In the genomic region with DNA sequence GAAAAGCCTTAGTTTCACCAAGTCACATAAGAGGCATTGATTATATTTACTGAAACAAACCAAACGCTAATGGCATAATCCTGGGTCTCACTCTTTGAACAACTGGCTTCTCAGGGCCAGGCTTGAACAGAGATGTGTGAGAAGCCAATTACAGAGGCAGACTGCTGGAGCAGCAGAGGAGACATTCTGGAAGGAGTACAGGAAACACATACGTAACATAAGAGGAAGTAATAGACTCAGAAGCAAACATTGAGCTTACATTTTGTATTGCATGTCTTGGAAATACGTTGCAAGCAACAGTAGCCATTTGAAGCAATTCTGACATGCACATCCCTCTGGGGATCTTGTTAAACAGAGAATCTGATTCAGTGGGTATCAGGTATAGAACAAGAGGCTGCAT, we compare ENCODE assay signal across 25 mouse cellular contexts. TPM values are rescaled to one million over a fixed set of nuclear protein-coding genes. Genes with fewer than 3 reads are reported as not detected.
DNase-seq lines count a peak whose midpoint lies in the region; ATAC-seq and TF ChIP-seq lines count a peak whose summit lies in the region.
"Had no signal": no experiment of that assay in that cellular context is flagged by ENCODE, and none has a peak within 500 bp of the region (broad histone marks: within the 10 kb centered on the region; RNA-seq: fewer than 3 reads in every experiment).

No protein-coding gene starts in this region.

- no peak for TF ChIP-seq EP300 in stomach, postnatal 0 days (optimal IDR thresholded peaks at IDR 0.05)

- no peak overlapping the region for H3K9ac ChIP-seq in midbrain, embryonic 14.5 days (replicated peaks; ENCODE audit: low read length)
- H3K9ac ChIP-seq in midbrain, embryonic 11.5 days (ENCODE audit: low read length): no peak overlapping the region
- no peak overlapping the region for H3K9ac ChIP-seq in stomach, postnatal 0 days (ENCODE audit: low read length)
- H3K9ac ChIP-seq: embryonic facial prominence, embryonic 12.5 days; embryonic facial prominence, embryonic 15.5 days; forebrain, postnatal 0 days; hindbrain, embryonic 13.5 days; intestine, embryonic 15.5 days had no signal

- no peaks in the 10 kb centered on the region for H3K4me1 ChIP-seq in midbrain, embryonic 14.5 days (ENCODE audit: control insufficient read depth, insufficient read depth, low read length)
- no peaks in the 10 kb centered on the region for H3K4me1 ChIP-seq in midbrain, embryonic 11.5 days (ENCODE audit: control insufficient read depth, insufficient read depth, low read length)
- no peaks in the 10 kb centered on the region for H3K4me1 ChIP-seq in stomach, postnatal 0 days (replicated peaks; ENCODE audit: control insufficient read depth, insufficient read depth)
- H3K4me1 ChIP-seq: embryonic facial prominence, embryonic 12.5 days; embryonic facial prominence, embryonic 15.5 days; heart, embryonic 10.5 days; hindbrain, embryonic 10.5 days; hindbrain, embryonic 13.5 days; intestine, embryonic 15.5 days had no signal

- 0 out of 2 replicates have a peak, but pooled peaks cover 7% of the 10 kb centered on the region for H3K9me3 ChIP-seq in midbrain, embryonic 14.5 days (ENCODE audit: control insufficient read depth, low read length)
- no peaks in the 10 kb centered on the region for H3K9me3 ChIP-seq in midbrain, embryonic 11.5 days (ENCODE audit: control insufficient read depth, low read length)
- H3K9me3 ChIP-seq in stomach, postnatal 0 days (ENCODE audit: control insufficient read depth, low read length): no peaks in the 10 kb centered on the region
- H3K9me3 ChIP-seq: embryonic facial prominence, embryonic 12.5 days; embryonic facial prominence, embryonic 15.5 days; heart, embryonic 10.5 days; intestine, embryonic 15.5 days had no signal

- H3K36me3 ChIP-seq in midbrain, embryonic 14.5 days (ENCODE audit: control insufficient read depth, insufficient read depth, low read length): no peaks in the 10 kb centered on the region
- no peaks in the 10 kb centered on the region for H3K36me3 ChIP-seq in midbrain, embryonic 11.5 days (ENCODE audit: control insufficient read depth, insufficient read depth, low read length)
- H3K36me3 ChIP-seq in stomach, postnatal 0 days (ENCODE audit: control insufficient read depth, insufficient read depth, low read length): no peaks in the 10 kb centered on the region
- H3K36me3 ChIP-seq: embryonic facial prominence, embryonic 12.5 days; embryonic facial prominence, embryonic 15.5 days; heart, embryonic 10.5 days; hindbrain, embryonic 10.5 days; hindbrain, embryonic 13.5 days; intestine, embryonic 15.5 days had no signal

- H3K27me3 ChIP-seq in midbrain, embryonic 14.5 days (ENCODE audit: control insufficient read depth, insufficient read depth, low read length): no peaks in the 10 kb centered on the region
- H3K27me3 ChIP-seq in midbrain, embryonic 11.5 days (ENCODE audit: control insufficient read depth, insufficient read depth, low read length): no peaks in the 10 kb centered on the region
- H3K27me3 ChIP-seq in stomach, postnatal 0 days (ENCODE audit: control insufficient read depth, insufficient read depth, low read length): no peaks in the 10 kb centered on the region
- H3K27me3 ChIP-seq: embryonic facial prominence, embryonic 12.5 days; embryonic facial prominence, embryonic 15.5 days; hindbrain, embryonic 13.5 days; intestine, embryonic 15.5 days had no signal

- no peak for TF ChIP-seq POLR2A in brain, embryonic 14.5 days (IDR thresholded peaks at IDR 0.05; ENCODE audit: borderline replicate concordance, extremely low read depth, insufficient read depth, insufficient read length, poor library complexity, severe bottlenecking)

- DNase-seq in midbrain, embryonic 14.5 days: peak; percentile 43
- DNase-seq in midbrain, embryonic 11.5 days (ENCODE audit: low spot score, missing footprints): no peak
- peak; percentile 18 for DNase-seq in 416B (ENCODE audit: low read depth)
- peak; percentile 9 for DNase-seq in brain, embryonic 14.5 days (ENCODE audit: low read depth)
- DNase-seq in layer of hippocampus, adult 9-11 months: no peak
- DNase-seq in stomach, postnatal 0 days (ENCODE audit: low spot score): no peak
- DNase-seq: adrenal gland, postnatal 10 days; adrenal gland, postnatal 36 days; cerebellum, adult 11 months; cerebellum, adult 2 months; cerebellum, postnatal 10 days; forebrain, postnatal 0 days; gastrocnemius, adult 2 months; gastrocnemius, postnatal 14 days; heart, adult 2 months had no signal

- no peak for TF ChIP-seq CTCF in brain, embryonic 14.5 days (IDR thresholded peaks at IDR 0.05; ENCODE audit: borderline replicate concordance, extremely low read depth, insufficient read depth, insufficient read length)
- TF ChIP-seq CTCF in stomach, postnatal 0 days (IDR thresholded peaks at IDR 0.05; ENCODE audit: low read depth): no peak

- no peak overlapping the region for H3K4me2 ChIP-seq in midbrain, embryonic 14.5 days (ENCODE audit: low read length)
- H3K4me2 ChIP-seq in midbrain, embryonic 11.5 days: no peak overlapping the region
- no peak overlapping the region for H3K4me2 ChIP-seq in stomach, postnatal 0 days (replicated peaks; ENCODE audit: low read depth)
- H3K4me2 ChIP-seq: embryonic facial prominence, embryonic 12.5 days; embryonic facial prominence, embryonic 15.5 days; hindbrain, embryonic 13.5 days; intestine, embryonic 15.5 days had no signal

- no peak overlapping the region for H3K27ac ChIP-seq in midbrain, embryonic 14.5 days (replicated peaks; ENCODE audit: low read depth, low read length)
- H3K27ac ChIP-seq in midbrain, embryonic 11.5 days (ENCODE audit: low read depth, low read length): no peak overlapping the region
- H3K27ac ChIP-seq in stomach, postnatal 0 days (replicated peaks): no peak overlapping the region
- H3K27ac ChIP-seq: embryonic facial prominence, embryonic 12.5 days; embryonic facial prominence, embryonic 15.5 days; gastrocnemius, adult 2 months; heart, adult 2 months; heart, embryonic 10.5 days; hindbrain, embryonic 10.5 days; hindbrain, embryonic 13.5 days; intestine, embryonic 15.5 days had no signal

- ATAC-seq in midbrain, embryonic 14.5 days (ENCODE audit: low FRiP score, low TSS enrichment): no peak
- no peak for ATAC-seq in midbrain, embryonic 11.5 days (ENCODE audit: low FRiP score)
- peak; percentile 74 to 94 for ATAC-seq in hematopoietic stem cell, adult 5-6 weeks (replicated peaks in 1 of 2; ENCODE audit: insufficient read depth in 1 of 2, low FRiP score in 2 of 2, low TSS enrichment in 1 of 2, low read depth in 1 of 2, poor library complexity in 2 of 2, severe bottlenecking in 2 of 2)
- ATAC-seq in stomach, postnatal 0 days (ENCODE audit: low FRiP score, low TSS enrichment): no peak
- ATAC-seq: CD4-positive, CD25-positive, alpha-beta regulatory T cell, adult 4 months; forebrain, embryonic 14.5 days; forebrain, postnatal 0 days; hindbrain, embryonic 16.5 days; intestine, embryonic 15.5 days had no signal

- no peak overlapping the region for H3K4me3 ChIP-seq in midbrain, embryonic 14.5 days (replicated peaks; ENCODE audit: low read depth, low read length)
- H3K4me3 ChIP-seq in midbrain, embryonic 11.5 days (ENCODE audit: low read depth, low read length): no peak overlapping the region
- H3K4me3 ChIP-seq in stomach, postnatal 0 days (ENCODE audit: low read depth, low read length): no peak overlapping the region
- H3K4me3 ChIP-seq: embryonic facial prominence, embryonic 12.5 days; embryonic facial prominence, embryonic 15.5 days; gastrocnemius, adult 2 months; heart, adult 2 months; heart, embryonic 10.5 days; hindbrain, embryonic 10.5 days; hindbrain, embryonic 13.5 days; intestine, embryonic 15.5 days had no signal

- 73% methylated on average over 3 of the region's 3 CpGs for WGBS in midbrain, embryonic 14.5 days
- 80% methylated on average over 3 of the region's 3 CpGs for WGBS in midbrain, embryonic 11.5 days
- WGBS in stomach, postnatal 0 days: 63% methylated on average over 3 of the region's 3 CpGs

RNA-seq across cellular contexts. Expression of gene Akr1e1, which starts 41.2 kb away (rescaled TPM):
- 37.1 and 46.1 TPM in 2 replicates for polyA plus RNA-seq in midbrain, embryonic 14.5 days (2014; fragmentation: Nextera tagmentation; extraction: Ambion mirVana)
- 53.6 and 55.1 TPM in 2 replicates for polyA plus RNA-seq in midbrain, embryonic 11.5 days (2014; fragmentation: Nextera tagmentation; extraction: Ambion mirVana)
- polyA plus RNA-seq in brain, embryonic 14.5 days (2012; rRNA removed): 18.0 and 19.8 TPM in 2 replicates
- 14.5 and 18.7 TPM in 2 replicates for total RNA-seq in hematopoietic stem cell, adult 5-6 weeks (2017)
- polyA plus RNA-seq in stomach, postnatal 0 days (2015; fragmentation: Nextera tagmentation; extraction: Ambion mirVana): 26.8 and 28.3 TPM in 2 replicates

Comparison
In these comparisons a context has a peak if more than half of its experiments do, and no peak if none do; other contexts are left out.
1. DNase-seq: peak in midbrain, embryonic 14.5 days (single experiment), 416B (single experiment) and brain, embryonic 14.5 days (single experiment); none in midbrain, embryonic 11.5 days (single experiment), layer of hippocampus, adult 9-11 months (single experiment) and stomach, postnatal 0 days (single experiment).
2. ATAC-seq: peak in hematopoietic stem cell, adult 5-6 weeks (2 of 2); none in midbrain, embryonic 14.5 days (single experiment), midbrain, embryonic 11.5 days (single experiment) and stomach, postnatal 0 days (single experiment).